Mouse (Mus musculus): ENCODE measurements around the gene Plekha7. TPM values are rescaled to one million over a fixed set of nuclear protein-coding genes. Genes with fewer than 3 reads are reported as not detected.

The Plekha7 gene
- polyA plus RNA-seq, 1 experiment: 0.25 TPM

GRCm38 (mm10) chr7:116331246-116331645 lies 23.1 kb upstream of the Plekha7 start:
- H3K4me3 ChIP-seq (ENCODE audit: insufficient read depth, poor library complexity, severe bottlenecking): no peak overlapping the region
- TF ChIP-seq FOSL1 (IDR thresholded peaks at IDR 0.05; ENCODE audit: insufficient read depth, low read length, poor library complexity, severe bottlenecking) (no peak), CEBPB (IDR thresholded peaks at IDR 0.05; ENCODE audit: low read depth) (no peak), USF1 (IDR thresholded peaks at IDR 0.05; ENCODE audit: low read depth) (no peak), MYOG (IDR thresholded peaks at IDR 0.05; ENCODE audit: control insufficient read depth, extremely low read depth, insufficient read length) (no peak), MYOD1 (IDR thresholded peaks at IDR 0.05; ENCODE audit: control insufficient read depth, insufficient read length, low read depth) (no peak)
- peaks cover 49% of the 10 kb centered on the region for H3K36me3 ChIP-seq (ENCODE audit: control insufficient read depth, insufficient read depth)

GRCm38 (mm10) chr7:116329858-116330257 lies 21.7 kb upstream of the Plekha7 start:
- H3K4me3 ChIP-seq (ENCODE audit: insufficient read depth, poor library complexity, severe bottlenecking): no peak overlapping the region
- peaks cover 44% of the 10 kb centered on the region for H3K36me3 ChIP-seq (ENCODE audit: control insufficient read depth, insufficient read depth)
- H3K79me3 ChIP-seq (ENCODE audit: low read depth): peaks cover 31% of the 10 kb centered on the region
- peaks cover 36% of the 10 kb centered on the region for H3K79me2 ChIP-seq (ENCODE audit: control insufficient read depth, insufficient read depth)
- TF ChIP-seq CTCF (IDR thresholded peaks at IDR 0.05; ENCODE audit: control insufficient read depth, insufficient read depth, insufficient read length) (no peak), FOSL1 (IDR thresholded peaks at IDR 0.05; ENCODE audit: insufficient read depth, low read length, poor library complexity, severe bottlenecking) (no peak), MAX (IDR thresholded peaks at IDR 0.05) (no peak), MYOD1 (IDR thresholded peaks at IDR 0.05; ENCODE audit: control insufficient read depth, insufficient read length, low read depth) (no peak), MYOG (IDR thresholded peaks at IDR 0.05; ENCODE audit: control insufficient read depth, extremely low read depth, insufficient read length) (no peak), USF1 (IDR thresholded peaks at IDR 0.05; ENCODE audit: low read depth) (no peak), CEBPB (IDR thresholded peaks at IDR 0.05; ENCODE audit: low read depth) (no peak)
- H3K27me3 ChIP-seq (ENCODE audit: control insufficient read depth, insufficient read depth, insufficient read length): no peaks in the 10 kb centered on the region
- H3ac ChIP-seq (ENCODE audit: control insufficient read depth, insufficient read length, low read depth): no peak overlapping the region

More at GRCm38 (mm10) chr7:116331246-116331645, 23.1 kb upstream of the Plekha7 start:
- Histone ChIP-seq H3K79me3 (ENCODE audit: low read depth) (peaks cover 34% of the 10 kb centered on the region), H3ac (ENCODE audit: control insufficient read depth, insufficient read length, low read depth) (no peak overlapping the region), H3K79me2 (ENCODE audit: control insufficient read depth, insufficient read depth) (peaks cover 45% of the 10 kb centered on the region), H3K27me3 (ENCODE audit: control insufficient read depth, insufficient read depth, insufficient read length) (no peaks in the 10 kb centered on the region)

GRCm38 (mm10) chr7:116328777-116329176 lies 20.6 kb upstream of the Plekha7 start:
- peaks cover 25% of the 10 kb centered on the region for H3K79me2 ChIP-seq (ENCODE audit: control insufficient read depth, insufficient read depth)
- H3K4me3 ChIP-seq (ENCODE audit: insufficient read depth, poor library complexity, severe bottlenecking): no peak overlapping the region
- TF ChIP-seq FOSL1 (IDR thresholded peaks at IDR 0.05; ENCODE audit: insufficient read depth, low read length, poor library complexity, severe bottlenecking) (no peak), MYOD1 (IDR thresholded peaks at IDR 0.05; ENCODE audit: control insufficient read depth, insufficient read length, low read depth) (no peak), USF1 (IDR thresholded peaks at IDR 0.05; ENCODE audit: low read depth) (no peak), MAX (IDR thresholded peaks at IDR 0.05) (no peak), CEBPB (IDR thresholded peaks at IDR 0.05; ENCODE audit: low read depth) (no peak), CTCF (IDR thresholded peaks at IDR 0.05; ENCODE audit: control insufficient read depth, insufficient read depth, insufficient read length) (no peak), MYOG (IDR thresholded peaks at IDR 0.05; ENCODE audit: control insufficient read depth, extremely low read depth, insufficient read length) (no peak)
- H3K79me3 ChIP-seq (ENCODE audit: low read depth): peaks cover 31% of the 10 kb centered on the region
- H3ac ChIP-seq (ENCODE audit: control insufficient read depth, insufficient read length, low read depth): no peak overlapping the region
- H3K27me3 ChIP-seq (ENCODE audit: control insufficient read depth, insufficient read depth, insufficient read length): no peaks in the 10 kb centered on the region
- peaks cover 44% of the 10 kb centered on the region for H3K36me3 ChIP-seq (ENCODE audit: control insufficient read depth, insufficient read depth)

GRCm38 (mm10) chr7:116327901-116328300 lies 19.7 kb upstream of the Plekha7 start:
- TF ChIP-seq MYOG (IDR thresholded peaks at IDR 0.05; ENCODE audit: control insufficient read depth, extremely low read depth, insufficient read length): no peak
- no peak for TF ChIP-seq MYOD1 (IDR thresholded peaks at IDR 0.05; ENCODE audit: control insufficient read depth, insufficient read length, low read depth)
- no peak for TF ChIP-seq MAX (IDR thresholded peaks at IDR 0.05)
- TF ChIP-seq FOSL1 (IDR thresholded peaks at IDR 0.05; ENCODE audit: insufficient read depth, low read length, poor library complexity, severe bottlenecking): no peak
- no peak for TF ChIP-seq CEBPB (IDR thresholded peaks at IDR 0.05; ENCODE audit: low read depth)
- no peak for TF ChIP-seq CTCF (IDR thresholded peaks at IDR 0.05; ENCODE audit: control insufficient read depth, insufficient read depth, insufficient read length)
- no peak for TF ChIP-seq USF1 (IDR thresholded peaks at IDR 0.05; ENCODE audit: low read depth)
- H3K4me3 ChIP-seq (ENCODE audit: insufficient read depth, poor library complexity, severe bottlenecking): no peak overlapping the region
- peaks cover 16% of the 10 kb centered on the region for H3K79me2 ChIP-seq (ENCODE audit: control insufficient read depth, insufficient read depth)
- H3K79me3 ChIP-seq (ENCODE audit: low read depth): peaks cover 22% of the 10 kb centered on the region
- no peaks in the 10 kb centered on the region for H3K27me3 ChIP-seq (ENCODE audit: control insufficient read depth, insufficient read depth, insufficient read length)
- no peak overlapping the region for H3ac ChIP-seq (ENCODE audit: control insufficient read depth, insufficient read length, low read depth)
- peaks cover 40% of the 10 kb centered on the region for H3K36me3 ChIP-seq (ENCODE audit: control insufficient read depth, insufficient read depth)

- H3K79me3 ChIP-seq (ENCODE audit: low read depth): no peaks in the 10 kb centered on the region
- TF ChIP-seq FOSL1 (IDR thresholded peaks at IDR 0.05; ENCODE audit: insufficient read depth, low read length, poor library complexity, severe bottlenecking): no peak
- TF ChIP-seq CTCF (IDR thresholded peaks at IDR 0.05; ENCODE audit: control insufficient read depth, insufficient read depth, insufficient read length): peak; percentile 50
- no peak for TF ChIP-seq MAX (IDR thresholded peaks at IDR 0.05)
- TF ChIP-seq CEBPB (IDR thresholded peaks at IDR 0.05; ENCODE audit: low read depth): no peak
- no peak for TF ChIP-seq MYOD1 (IDR thresholded peaks at IDR 0.05; ENCODE audit: control insufficient read depth, insufficient read length, low read depth)
- no peak overlapping the region for H3K4me3 ChIP-seq (ENCODE audit: insufficient read depth, poor library complexity, severe bottlenecking)
- H3ac ChIP-seq (ENCODE audit: control insufficient read depth, insufficient read length, low read depth): no peak overlapping the region
- peaks cover under 1% of the 10 kb centered on the region for H3K36me3 ChIP-seq (ENCODE audit: control insufficient read depth, insufficient read depth)
- no peaks in the 10 kb centered on the region for H3K79me2 ChIP-seq (ENCODE audit: control insufficient read depth, insufficient read depth)
- H3K27me3 ChIP-seq (ENCODE audit: control insufficient read depth, insufficient read depth, insufficient read length): no peaks in the 10 kb centered on the region
Measured at GRCm38 (mm10) chr7:116323331-116323964, 15.3 kb upstream of the Plekha7 start.
